Mouse (Mus musculus): ENCODE measurements around the gene Gm17490.

DNA sequence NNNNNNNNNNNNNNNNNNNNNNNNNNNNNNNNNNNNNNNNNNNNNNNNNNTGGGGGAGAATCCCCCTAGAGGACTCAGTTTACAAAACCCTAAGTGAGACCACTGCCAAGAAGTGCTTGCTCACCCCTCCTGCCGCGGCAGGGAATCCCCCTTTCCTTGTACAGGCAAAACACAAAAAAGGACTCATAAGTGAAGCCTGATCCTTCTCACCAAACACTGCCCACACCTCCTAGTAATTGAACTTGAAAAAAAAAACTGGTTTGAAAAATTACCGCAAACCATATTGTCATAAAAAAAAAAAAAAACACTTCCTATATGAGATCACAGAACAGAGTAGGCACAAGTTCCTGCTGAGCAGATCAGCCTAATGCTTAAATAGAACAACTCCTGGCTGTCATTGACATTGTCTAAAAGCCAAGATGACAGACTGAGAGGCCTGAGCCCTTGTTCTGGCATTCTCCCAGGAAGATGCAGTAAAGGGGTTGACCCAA lies 16.4 kb upstream of the Gm17490 start, which contains the start of gene Il2ra:
- no peak for TF ChIP-seq CTCF (IDR thresholded peaks at IDR 0.05; ENCODE audit: insufficient read depth, low read length)
- no peak for TF ChIP-seq POLR2A (IDR thresholded peaks at IDR 0.05; ENCODE audit: borderline replicate concordance, extremely low read depth, low read depth, low read length)
